Mouse (Mus musculus) left cerebral cortex, adult 18-20 months (tissue): ENCODE data around the gene Nars2. TPM values are rescaled to one million over a fixed set of nuclear protein-coding genes. Genes with fewer than 3 reads are reported as not detected.
A peak's percentile ranks its signal among the peaks of the same experiment; 100 is the strongest.

Experiments used
- DNase-seq, 2 experiments: peaks; one replicate each; pipeline ENCODE4 v3.0.0; 2021 to 2022; ENCODE audit warnings: low spot score in 2 of 2, mixed read lengths in 1 of 2
- total RNA-seq, 2 experiments: library from RNA; stranded (reverse); gene quantifications; 2 replicates each; pipeline ENCODE4 v1.2.3; 2021

The Nars2 gene
- total RNA-seq, 2 experiments from 2014 or later: 17.1 to 17.4 TPM

DNA sequence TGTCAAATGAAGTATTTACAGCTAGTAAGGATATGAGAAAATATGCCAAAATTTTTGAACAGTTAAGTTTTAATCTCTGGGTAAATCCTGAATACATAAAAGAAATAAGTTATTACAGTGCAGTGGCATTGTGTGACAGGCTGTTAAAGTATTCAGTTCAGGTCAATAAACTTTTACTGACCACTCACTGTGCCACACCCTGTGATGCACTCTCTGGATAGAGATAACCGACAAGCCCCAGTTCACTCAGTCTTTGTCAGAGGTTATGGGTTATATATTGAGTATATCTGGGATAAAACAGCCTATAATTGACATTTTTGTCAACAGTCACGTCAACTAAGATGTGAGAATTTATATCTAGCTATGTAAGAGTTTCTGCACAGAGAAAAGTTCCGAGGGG is 120.2 kb downstream of the Nars2 start:
- no peak for DNase-seq

DNA sequence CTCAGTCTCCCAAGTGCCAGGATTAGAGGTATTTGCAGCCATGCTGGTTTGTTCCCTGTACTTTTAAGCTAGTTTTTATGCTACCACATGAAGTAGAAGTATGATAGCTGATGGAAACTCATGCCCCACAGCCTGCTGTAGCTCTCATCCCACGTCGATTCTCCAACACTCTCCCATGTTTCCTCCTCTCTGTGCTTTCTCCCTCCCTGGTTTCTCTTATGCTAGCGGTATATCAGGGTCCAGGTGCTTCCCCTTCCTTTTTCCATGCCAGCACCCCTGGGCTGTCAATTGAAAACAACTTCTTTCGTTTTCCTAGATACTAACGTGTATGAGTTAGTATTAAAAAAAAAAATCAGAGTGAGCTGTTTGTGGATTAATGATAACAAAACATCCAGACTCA is 120.8 kb downstream of the Nars2 start:
- no peak for DNase-seq

GRCm38 (mm10) chr7:97074974-97075373 is 123.7 kb downstream of the Nars2 start:
- no peak for DNase-seq

DNA sequence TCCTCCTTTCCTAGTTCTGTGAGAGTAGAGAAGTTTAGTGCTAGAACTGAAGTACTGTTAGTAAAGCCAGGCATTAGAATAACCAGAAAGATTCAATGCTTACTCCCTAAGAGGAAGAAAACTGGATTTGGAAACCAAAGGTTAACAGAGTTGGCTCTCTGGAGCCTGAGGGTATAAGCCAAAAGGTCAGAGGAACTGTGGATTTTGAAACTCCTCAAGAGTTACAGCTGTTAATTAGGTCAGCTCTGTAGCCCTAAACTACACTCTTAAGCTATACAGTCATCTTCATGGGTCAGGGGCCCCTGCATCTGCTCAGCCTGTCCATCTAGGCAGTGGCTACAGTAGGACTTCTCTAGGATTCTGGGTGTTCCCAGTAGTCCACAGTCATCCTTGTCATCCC is 125.7 kb downstream of the Nars2 start:
- DNase-seq: no peak

- DNase-seq: no peak
Observed at GRCm38 (mm10) chr7:97078685-97079084, 127.4 kb downstream of the Nars2 start.

DNA sequence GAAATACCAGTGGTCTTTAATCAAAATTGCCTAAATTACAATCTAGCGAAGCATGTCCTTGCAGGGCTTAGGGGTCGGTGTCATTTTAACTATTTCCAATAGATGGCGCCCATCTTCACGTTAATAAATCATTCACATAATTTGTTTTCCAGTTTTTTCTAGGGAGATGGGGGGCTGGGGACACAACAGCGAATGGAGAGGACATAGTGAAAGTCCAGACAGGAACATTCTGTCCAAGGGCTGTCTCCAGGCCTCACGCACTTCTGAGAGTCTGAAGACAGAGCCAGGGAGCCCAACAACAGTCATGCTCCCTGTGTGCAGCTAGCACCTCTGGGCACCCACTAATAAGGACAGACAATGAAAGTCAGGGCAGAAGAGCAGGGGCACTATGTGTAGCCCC is 127.8 kb downstream of the Nars2 start:
- DNase-seq: peak; percentile 33

DNA sequence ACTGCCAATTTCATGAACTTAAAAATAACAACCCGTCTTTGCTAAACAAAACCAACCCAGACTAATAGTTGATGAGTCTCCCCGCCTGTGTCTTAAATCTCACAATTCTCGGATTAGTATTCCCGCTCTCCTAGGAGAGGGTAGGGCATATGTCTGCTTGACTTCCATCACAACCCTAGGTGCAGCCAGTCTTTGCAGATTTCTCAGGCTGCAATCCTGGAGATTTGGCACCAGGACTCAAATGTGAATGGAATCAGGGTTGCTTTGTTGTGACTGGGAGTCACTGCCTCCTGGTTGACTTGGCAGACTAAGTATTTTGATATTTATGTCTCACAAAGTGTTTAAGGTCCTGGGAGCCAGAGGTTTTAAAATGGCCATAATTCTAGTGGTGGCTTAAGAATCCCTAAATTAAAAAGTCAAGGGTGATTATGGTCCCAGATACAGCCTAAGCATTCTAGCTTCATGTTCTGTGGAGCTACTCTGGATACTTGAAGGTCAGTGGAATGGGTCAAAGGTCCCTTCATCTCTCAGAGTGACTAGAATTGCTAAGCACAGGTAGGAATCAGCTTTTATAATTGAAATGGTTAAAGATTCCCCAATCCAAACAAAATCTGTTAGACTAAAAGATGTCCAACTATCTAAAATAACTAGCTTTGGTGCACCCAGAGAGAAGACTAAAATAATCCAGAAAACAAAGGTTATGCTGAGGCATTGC is 128.5 kb downstream of the Nars2 start:
- DNase-seq: no peak

DNA sequence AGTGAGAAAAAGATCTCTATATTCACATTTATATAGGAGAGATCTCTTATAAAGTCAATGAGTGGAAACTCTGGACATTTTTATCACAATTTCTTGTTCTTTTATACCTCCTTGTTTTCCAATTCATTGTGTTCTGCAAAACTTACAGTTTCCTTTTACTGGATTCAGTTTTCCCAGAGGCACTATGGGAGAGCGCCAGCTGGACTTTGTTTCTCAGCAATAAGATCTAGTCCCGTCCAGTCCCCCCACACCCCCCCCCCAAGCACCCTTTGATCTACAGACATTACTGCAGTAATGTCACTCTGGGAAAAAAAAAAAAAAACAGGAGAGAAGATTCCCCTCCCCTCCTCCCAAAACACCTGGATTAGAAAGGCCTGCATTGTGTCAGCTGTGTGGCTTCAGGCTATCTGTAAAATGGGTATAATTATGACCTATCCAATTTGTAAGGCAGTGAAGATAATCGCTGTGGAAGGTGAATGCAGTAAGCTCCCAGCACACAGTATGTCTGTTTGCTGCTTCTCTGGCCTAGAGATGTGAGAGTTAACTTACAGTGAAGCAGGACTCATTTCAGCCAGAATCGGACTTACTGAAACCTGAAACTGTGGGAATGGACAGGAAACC is 129.4 kb downstream of the Nars2 start:
- no peak for DNase-seq

DNA sequence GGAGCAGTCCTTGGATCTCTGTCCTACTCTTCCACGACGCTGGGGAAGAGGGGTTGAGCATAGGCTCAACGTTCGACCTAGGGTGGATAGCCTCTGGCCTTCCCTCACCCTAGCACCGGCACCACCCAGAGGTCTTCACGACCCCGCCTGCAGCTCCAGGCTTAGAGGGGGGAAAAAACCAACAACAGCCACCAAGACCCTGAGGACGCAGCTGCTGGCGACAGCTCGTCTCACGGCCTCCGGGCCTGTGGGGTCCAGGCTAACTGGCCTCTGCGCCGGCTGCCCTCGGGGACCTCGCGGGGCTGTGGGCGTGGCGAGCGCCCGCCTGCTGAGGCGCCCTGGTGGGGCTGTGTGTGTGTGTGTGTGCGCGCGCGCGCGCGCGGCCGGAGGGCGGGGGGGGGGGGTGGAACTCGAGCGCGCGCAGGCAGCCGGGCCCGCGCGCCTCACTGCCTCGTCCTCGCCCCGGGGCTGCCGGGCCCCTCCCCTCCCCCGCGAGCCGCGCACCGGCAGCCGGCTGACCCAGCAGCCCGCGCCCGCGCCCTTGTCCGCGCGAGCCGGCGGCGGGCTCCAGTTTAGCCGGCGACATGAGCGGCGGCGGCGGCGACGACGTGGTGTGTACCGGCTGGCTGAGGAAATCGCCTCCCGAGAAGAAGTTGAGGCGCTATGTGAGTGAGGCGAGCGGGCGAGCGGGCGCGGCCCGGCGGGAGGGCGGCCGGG is 130.1 kb downstream of the Nars2 start, which contains the start of gene Gab2:
TSS of gene Gab2 (plus strand) at position 345 of the 717 bp plus-strand sequence.
- DNase-seq: peak; percentile 36 to 61

GRCm38 (mm10) chr7:97081959-97082218 is 130.6 kb downstream of the Nars2 start:
- no peak for DNase-seq

- peak; percentile 14 to 39 for DNase-seq
Observed at GRCm38 (mm10) chr7:97082219-97083101, 131.2 kb downstream of the Nars2 start.

- no peak for DNase-seq
Observed at GRCm38 (mm10) chr7:97083579-97083978, 132.3 kb downstream of the Nars2 start.

GRCm38 (mm10) chr7:97084181-97084580 is 132.9 kb downstream of the Nars2 start:
- DNase-seq: no peak

DNA sequence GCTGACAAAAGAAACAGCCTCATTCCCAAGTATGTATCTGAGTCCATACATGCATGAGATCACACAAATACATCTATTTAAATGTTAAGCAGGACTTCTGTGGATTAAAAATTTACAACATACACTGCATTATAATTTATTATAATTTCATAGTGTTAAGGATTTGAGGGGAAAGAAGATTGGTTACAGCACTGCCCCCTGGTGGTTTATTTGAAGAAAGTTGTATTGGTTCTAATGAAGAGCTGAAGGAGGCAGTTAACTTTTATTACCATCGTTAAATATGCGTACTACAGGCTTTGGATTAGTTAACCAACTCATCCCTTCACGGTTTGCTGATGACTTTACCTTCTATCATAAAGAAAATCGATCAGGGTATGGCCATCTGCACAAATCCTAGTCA is 134.0 kb downstream of the Nars2 start:
- DNase-seq: no peak

GRCm38 (mm10) chr7:97094241-97094640 is 142.9 kb downstream of the Nars2 start:
- DNase-seq: no peak

DNA sequence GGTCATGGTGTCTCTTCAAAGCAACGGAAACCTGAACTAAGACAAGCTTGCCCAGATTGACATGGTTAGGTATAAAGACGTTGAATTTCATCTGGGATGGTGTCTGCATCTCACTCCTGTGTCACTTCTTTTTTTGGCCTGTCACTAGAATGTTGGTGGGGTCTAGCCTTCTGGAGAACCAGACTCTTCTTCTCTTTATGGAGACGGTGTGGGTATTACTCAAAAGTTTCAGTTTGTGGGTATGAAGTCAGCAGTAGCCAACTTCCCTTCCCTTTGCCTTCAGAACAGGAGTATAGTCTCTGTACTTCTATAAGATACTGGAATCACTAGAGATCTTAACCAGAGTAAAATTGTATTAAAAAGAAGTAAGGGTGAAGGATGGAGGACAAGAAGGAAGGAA is 156.8 kb downstream of the Nars2 start:
- no peak for DNase-seq

Other genes starting within 250 kb of the Nars2 start
- gene Gab2, start 130.1 kb downstream of the Nars2 start, total RNA-seq: 10 to 100 TPM; 14.3 to 15.2 TPM